Mouse (Mus musculus) olfactory bulb, adult 2 months (tissue): ENCODE results near the gene Rsf1.

ENCODE experiments used
- CTCF ChIP-seq: fragments of 200-500 bp; IDR thresholded peaks from 2 replicates; pipeline ENCODE4 v1.5.1; 2012; ENCODE audit warnings: low read depth, mild to moderate bottlenecking, low read length, moderate library complexity; ENCODE audit not compliant: insufficient read depth
- POLR2A ChIP-seq: fragments of 200-500 bp; IDR thresholded peaks from 2 replicates; pipeline ENCODE4 v1.6.1; 2012; ENCODE audit warnings: mild to moderate bottlenecking, low read depth, low read length, moderate library complexity; ENCODE audit not compliant: insufficient read depth

- TF ChIP-seq CTCF (no peak), POLR2A (no peak)
These were observed 71.0 kb downstream of the Rsf1 start for GRCm38 (mm10) chr7:97650729-97651128.
